Mouse (Mus musculus): Measurements from ENCODE around the gene Zbtb48. TPM values are rescaled to one million over a fixed set of nuclear protein-coding genes. Genes with fewer than 3 reads are reported as not detected.
"Not testable (repeated sequence)": the region's sequence is repeated elsewhere in the genome, so short reads cannot be mapped to it uniquely, and the experiment has no call there.

The Zbtb48 gene
- 10 to 100 TPM; 11.7 to 17.5 (median 14.0) TPM for total RNA-seq (2022)

DNA sequence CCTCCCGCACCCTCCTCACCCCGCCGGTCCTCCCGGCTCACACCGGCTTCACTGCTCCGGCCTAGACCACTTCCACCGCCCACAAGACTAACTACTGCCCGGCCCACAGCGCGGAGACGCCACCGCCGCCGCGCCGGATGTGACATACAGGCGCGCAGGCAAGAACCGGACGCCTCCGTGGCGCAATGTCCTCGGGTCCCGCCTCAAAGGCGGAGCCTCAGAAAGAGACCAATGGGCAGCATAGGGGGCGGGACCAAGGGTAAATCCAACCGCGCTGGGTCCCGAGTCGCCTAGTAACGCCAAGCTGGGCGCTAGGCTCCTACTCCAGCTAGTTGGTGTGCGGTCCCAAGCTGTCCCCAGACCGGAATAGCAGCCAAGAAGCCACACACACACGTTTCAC lies at the start of gene Zbtb48:
Zbtb48 (minus strand) TSS at position 148 of the 400 bp plus-strand sequence.
- peak; percentile 92 to 97 for DNase-seq (ENCODE audit: low spot score in 2 of 2)

DNA sequence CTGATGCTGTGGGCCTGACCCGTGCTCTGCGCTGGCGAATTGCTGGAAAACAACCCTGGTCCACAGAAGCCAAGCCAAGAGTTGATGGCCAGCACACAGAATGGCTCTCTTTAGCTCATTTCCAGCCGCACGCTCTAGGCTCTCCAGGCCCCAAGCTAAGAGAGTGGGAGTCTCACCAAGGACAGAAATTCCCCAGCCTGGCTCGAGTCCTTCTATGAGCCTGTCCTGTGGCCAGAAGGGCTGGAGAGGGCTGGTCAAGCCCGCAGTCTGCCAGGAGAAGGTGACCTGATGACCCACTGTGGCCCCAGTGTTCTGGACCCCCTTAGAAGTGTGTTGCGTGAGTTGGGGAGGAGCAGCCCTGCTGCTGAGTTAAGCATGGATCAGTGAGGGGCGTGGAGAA lies 49.7 kb upstream of the Zbtb48 start:
- no peak for DNase-seq (ENCODE audit: low spot score in 2 of 2)

DNA sequence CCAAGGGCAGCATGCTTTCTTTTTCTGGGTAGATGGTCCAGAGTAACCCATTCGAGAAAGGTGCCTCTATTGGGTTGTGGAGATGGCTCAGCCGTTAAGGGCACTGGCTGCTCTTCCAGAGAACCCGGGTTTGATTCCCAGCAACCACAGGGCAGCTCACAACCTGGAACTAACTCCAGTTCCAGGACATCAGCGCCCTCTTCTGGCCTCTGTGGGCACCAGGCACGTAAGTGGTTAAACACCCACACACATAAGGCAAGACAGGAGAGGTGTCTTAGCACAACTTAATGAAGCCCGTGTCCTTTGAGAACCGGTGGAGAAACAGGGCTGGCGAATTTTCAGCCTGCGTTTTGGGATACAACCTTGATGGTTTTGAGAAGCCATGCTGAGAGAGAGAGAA lies 47.1 kb upstream of the Zbtb48 start:
- no peak for DNase-seq (ENCODE audit: low spot score in 2 of 2)

DNA sequence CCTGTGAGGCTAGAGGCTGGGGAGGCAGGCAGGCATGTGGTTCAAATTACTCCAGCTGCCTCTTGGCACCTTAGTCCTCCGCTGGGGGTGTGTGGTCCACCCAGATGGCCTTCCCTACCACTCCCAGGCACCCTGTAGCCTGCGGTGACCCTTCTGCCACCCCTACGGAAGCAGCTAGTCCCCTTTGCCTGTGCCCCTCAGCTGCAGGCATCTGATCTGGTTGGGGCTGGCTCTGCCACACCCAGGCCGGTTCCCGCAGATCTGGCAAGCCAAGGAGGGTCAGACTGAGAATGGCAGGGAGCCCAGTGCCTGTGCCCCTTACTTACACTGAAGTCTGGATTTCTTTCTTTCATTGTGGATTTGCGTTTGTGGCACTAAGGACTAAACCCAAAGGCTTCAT lies 46.2 kb upstream of the Zbtb48 start:
- no peak for DNase-seq (ENCODE audit: low spot score in 2 of 2)

DNA sequence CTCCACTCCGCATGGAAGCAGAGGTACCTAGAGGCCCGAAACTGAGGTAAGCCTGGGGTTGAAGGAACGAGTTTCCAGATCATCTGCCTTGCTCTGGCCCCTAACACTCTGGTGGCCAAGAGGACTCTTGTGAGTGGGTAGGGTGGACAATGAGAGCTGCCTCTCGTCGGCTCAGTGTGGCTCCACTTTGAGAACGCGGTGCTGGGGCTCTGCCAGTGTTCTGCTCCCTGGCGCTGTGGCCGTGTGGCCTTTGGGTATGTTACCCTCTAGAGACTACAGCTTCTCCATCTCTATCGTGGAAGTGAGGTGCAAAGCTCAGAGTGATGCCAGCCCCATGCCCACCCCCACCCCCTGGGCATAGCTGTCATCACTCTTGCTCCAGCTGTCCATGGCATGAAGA lies 45.2 kb upstream of the Zbtb48 start:
- no peak for DNase-seq (ENCODE audit: low spot score in 2 of 2)

DNA sequence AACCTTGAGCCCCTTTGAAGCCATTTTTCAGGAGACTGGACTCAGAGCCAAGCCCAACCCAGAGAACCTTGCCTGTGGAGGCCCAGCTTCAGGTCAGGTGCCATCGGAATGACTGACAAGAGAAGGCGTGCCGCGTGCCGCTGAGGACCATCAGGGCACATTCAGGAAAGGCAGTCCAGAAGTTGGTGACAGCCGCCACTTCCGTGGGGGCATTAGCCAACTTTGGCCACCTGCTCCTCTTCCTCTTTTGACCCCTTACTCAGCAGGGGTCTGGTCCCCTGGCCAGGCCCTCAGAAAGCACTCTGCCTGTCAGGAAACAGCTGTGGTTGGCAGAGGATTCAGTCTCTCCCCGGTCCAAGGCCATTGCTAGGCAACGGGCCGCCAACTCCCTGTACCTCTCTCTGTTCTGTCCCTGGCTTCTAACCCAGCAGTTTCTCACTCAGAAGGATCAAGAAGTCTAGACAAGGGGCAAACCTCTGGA lies 44.7 kb upstream of the Zbtb48 start, which contains the start of gene Plekhg5:
Plekhg5 (plus strand) TSS at position 378 of the 481 bp plus-strand sequence.
- no peak for DNase-seq (ENCODE audit: low spot score in 2 of 2)

DNA sequence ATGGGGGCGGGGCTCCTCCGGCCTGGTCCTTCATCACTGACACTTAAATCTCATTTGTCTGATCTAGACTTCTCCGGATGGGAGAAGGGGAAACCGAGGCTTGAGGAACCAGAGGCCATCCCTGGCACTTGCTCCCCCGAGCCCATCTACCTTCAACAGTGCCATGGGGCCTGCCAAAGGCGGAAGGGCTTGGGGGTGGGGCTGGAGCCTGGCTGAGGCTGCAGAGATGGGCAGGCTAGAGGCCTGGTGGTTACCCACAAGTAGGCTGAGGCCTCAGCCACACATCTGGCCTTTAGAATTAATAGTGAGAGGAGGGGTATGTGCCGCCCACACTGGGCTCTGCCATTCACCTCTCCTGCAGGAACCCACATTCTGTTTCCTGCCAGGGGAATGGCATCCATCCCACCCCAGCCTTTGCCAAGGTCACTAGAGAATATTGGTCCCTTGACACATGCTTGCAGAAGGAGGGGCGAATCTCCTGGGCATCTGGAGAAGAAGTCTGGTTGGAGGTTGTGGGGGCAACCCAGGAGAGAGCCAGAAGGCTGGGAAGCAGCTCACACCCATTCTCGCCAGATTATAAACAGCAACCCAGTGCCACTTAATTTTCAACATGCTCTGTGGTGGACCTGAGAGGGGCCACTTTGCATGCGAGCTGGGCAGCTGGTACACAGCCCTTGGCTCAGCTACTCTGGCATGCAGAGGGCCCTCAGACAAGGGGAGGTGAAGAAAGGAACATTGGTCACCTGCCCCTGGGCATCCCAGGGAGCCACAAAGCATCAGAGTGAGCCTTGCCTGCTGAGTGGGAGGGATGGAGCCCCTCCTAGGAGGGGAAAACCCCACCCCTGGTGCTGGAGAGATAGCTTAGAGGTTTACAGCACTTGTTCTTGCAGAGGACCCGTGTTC lies 43.3 kb upstream of the Zbtb48 start:
- DNase-seq (ENCODE audit: low spot score in 2 of 2) = no peak

DNA sequence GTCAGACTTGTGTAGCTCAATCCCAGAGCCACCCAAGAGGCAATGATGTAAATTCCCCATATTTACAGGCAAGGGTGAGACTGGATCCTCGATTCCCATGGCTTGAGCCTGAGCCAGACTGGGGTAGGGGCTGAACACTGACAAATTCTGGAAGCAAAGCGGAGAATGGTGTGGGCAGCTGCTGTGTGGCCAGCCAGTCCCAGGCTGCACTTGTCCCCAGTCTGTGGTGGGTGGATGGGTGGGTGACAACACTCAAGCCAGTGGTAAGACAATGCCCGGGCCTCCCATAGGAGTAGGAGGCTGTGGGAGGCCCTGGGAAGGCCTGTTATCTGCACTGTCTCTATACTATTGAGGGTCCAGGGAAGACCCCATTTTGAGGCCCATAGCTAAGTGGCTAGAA lies 41.8 kb upstream of the Zbtb48 start:
- DNase-seq (ENCODE audit: low spot score in 2 of 2) = no peak

DNA sequence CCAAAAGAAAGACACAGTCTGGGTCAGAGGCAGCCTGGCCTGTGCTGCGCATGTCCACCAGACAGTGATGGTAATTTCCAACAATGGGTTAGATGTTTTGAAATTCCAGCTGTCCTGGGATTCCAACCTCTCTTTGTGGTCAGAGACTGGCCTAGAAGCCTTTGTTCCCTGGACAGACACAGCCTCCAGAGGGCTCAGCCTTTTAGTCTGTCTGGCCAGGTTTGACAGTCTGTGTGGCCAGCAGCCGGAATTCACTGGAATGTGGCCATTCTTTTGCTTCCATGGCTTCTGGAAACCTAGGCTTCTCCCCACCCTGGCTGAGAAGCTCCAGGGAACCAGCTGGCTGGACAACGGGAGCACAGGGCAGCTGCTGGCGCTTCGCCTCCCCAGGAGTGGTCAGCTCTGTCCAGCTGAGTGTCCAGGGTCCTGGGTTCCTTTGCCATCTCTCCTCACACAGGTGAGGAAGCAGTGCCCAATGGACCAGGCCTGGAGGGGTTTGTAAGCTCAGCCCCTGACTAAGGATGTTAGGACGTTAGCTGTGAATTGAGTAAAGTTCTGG lies 40.8 kb upstream of the Zbtb48 start:
- DNase-seq (ENCODE audit: low spot score in 2 of 2) = no peak

DNA sequence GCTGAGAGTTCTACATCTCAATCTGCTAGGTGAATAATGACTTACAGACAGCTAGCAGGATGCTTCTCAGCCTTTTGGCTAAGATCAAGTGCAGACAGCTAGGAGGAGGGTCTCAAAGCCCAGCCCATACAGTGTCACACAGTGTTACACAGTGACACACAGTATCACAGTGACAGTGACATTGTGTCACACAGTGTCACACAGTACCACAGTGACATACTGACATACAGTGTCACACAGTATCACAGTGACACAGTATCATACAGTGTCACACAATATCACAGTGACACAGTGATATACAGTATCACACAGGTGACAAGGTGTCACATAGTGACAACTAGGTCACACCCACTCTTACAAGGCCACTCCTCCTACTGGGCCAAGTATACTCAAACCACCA lies 39.8 kb upstream of the Zbtb48 start:
- no peak for DNase-seq (ENCODE audit: low spot score in 2 of 2)

DNA sequence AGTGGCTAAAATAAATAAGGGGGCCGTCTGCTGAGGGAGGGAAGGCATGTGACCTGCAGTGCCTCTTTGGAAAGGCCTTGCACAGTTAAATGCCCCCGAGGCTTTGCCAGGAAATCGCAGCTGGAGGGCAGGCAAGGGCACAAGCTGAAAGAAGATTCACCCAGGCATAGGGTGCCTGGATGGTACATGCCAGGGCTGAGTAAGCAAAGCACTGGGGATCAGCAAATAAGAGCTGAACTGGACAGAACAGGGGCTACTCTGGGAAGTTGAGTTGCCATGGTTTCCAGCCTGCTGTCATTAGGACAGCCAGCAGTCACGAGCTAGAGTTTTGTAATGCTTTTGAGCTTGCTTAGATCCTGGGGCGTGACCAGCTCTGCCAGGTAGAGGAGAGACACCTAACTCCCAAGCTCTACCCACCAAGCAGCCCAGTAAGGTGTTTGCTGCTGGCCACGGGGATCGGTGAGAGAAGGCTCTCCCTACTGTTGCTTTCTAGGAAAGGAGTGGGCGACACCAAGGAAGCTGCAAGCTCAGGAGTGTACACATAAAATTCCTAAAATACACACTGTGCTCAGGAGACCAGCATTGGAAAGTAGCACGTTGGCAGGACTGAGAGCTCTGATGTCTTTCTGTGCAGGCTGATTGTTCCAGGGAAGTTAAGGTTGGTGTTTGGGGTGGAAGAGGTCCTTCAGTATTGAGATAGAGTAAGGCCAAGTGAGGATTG lies 35.1 kb upstream of the Zbtb48 start:
- DNase-seq (ENCODE audit: low spot score in 2 of 2) = no peak

DNA sequence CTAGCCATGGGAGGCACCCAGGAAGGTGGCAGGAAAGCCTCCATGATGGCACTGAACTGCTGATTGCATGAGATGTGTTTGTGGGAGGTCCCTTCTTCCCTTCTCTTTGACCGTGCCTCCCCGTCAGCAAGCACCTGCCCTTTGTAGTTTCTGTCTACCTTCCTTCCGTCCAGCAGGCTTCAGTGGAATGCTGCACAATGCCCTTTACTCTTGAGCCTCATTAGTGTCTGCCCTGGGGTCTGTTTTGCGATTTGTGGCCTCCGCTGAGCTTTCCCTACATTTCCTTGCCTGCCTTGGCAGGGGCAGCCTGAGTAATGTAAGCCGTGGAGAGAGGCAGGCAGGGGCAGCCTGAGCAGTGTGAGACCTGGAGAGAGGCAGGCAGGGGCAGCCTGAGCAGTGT lies 17.1 kb upstream of the Zbtb48 start:
- no peak for DNase-seq (ENCODE audit: low spot score in 2 of 2)

DNA sequence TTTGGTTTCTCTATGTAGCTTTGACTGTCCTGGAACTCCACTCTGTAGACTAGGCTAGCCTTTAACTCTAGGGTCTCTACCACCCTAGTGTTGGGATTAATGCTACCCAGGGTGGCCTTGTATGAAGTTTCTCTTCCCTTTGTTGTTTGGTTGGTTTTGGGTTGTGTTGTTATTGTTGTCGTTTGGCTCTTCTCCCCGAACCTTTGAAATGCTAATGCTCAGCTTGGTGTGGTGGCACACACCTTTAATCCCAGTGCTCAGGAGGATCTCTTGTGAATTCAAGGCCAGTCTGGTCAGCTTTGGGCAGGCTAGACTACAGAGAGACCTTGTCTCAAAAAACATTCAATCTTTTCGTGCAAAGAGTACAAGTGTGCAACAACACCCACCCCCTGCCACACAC lies 15.7 kb upstream of the Zbtb48 start:
- DNase-seq (ENCODE audit: low spot score in 2 of 2) = no peak

DNA sequence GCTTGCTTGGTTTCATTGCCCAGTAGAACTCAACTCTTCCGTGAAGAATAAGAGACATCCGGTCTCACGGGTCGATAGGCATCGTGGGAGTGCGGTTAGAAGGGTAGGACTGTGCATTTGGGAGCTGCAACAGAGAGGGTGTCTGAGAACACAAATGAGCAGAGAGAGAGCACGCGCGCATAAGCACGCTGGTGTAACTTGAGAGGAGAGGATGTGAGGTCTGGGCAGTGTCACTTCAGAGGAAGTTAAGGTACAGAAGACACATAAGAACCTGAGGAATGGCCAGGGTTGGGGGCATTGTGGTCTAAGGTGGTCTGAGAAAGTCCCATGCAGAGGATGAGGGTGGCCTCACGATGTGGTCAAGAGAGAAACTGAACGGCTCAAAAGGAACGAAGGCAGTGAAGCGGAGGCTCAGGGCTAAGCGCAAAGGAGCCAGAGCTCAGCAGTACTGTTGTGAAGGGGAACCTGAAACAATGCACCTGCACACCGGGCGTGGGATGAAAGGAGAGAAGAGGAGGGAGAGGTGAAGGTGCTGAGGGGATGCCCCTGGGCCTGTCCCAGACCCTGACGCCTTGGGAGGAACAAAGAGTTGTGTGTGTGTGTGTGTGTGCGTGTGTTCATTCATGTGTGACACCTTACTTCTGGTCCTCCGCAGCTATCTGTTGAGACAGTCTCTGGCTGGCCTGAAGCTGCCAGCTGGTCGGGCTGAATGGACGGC lies 14.6 kb upstream of the Zbtb48 start:
- DNase-seq (ENCODE audit: low spot score in 2 of 2) = no peak

DNA sequence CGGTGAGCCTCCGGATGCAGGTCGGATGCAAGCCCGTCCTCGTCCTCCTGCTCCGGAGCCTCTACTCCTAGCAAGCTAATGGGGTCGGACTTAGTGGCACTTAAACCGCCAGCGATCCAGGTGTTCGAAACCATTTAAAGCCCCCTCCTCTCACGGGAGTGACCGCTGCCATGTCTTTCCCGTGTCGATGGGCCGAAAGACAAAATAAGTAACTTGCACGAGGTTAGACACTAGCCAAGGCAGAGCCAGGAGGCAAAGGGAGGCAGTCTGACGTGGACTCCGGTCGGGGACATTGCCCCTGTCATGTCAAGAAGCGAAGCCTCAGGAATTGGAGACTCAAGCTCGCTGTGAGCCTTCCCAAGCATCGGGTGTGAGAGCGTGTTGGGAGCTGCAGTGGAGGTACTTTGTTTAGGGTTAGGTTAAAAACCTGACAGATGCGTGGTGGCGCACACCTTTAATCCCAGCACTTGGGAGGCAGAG lies 12.4 kb upstream of the Zbtb48 start:
- no peak for DNase-seq (ENCODE audit: low spot score in 2 of 2)

DNA sequence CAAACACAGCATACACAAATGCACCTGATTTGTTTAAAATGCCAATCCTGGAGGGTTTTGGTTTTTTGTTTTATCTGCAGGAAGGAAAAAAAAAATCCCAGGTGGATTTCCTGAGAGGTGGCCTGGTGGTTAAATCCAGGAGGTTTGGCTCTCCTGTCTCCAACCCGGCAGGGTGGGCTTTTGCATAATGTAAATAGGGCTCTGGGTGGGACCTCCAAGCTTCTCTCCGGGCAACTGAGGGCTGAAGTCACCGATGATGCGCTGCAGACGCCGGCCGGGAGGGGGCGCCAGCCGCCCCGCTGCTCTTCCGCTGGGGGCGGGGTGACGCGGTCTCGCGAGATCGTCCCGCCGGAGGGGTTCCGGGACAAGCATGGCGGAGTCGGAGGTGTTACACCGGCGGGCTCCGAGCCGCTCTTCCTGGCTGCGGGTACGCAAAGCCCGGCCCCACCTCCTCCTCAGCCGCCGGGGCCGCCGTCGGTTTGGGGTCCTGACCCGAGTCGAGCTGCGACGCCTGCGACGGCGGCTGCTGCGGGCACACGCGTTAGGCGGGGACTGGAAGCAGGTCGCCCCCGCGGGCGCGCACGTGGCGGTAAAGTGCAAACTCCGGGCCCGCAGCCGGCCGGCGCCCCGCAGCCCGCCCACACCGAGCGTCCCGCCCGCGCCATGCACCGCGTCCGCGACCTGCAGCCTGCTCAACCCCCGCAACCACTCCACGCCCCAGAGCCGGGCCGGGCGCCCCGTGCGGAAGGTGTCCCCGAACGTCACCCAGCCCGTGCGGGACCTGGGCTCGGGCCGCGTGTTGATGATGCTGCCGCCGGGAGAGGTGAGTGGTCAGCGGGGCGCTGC lies 11.7 kb upstream of the Zbtb48 start, which contains the start of gene Nol9:
Nol9 (plus strand) TSS at position 337 of the 846 bp plus-strand sequence.
- DNase-seq (ENCODE audit: low spot score in 2 of 2) = peak; percentile 82 to 90

DNA sequence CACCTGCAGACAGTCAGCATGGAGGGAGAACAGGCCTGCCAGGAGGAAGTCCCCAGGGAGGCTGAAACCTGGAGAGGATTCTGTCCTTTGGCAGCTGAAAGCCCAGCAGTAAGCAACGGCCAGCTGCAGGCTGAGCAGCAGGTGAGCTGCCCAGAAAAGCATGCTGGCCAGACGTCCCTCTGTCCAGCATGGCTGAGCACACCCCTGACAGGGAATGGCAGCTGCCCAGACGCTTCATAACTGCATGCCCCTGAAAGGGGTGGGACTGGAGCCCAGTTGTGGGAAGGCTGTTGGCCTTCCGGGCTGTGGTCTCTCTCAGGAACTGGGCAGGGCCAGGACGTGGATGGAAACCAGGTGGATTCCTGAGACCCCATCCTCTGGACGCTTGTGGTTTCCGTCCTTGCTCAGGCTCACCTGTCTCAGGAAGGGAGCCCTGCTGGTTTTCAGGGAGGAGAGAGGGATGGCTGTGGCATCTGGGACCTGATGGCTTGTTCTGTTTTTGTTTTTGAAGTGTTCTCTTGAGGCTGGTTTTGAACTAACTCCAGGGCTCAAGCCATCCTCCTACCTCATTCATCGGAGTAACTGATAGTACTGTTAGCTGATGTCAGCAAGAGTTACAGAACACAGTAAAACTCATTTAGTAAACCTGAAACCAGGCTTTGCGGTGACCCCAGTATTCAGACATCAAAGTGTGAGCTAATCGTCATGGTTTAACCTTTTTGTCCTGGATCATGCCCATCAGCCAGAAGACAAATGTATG lies 10.9 kb upstream of the Zbtb48 start, which contains the start of gene Tas1r1:
Tas1r1 (minus strand) TSS at position 344 of the 760 bp plus-strand sequence.
- DNase-seq (ENCODE audit: low spot score in 2 of 2) = no peak

DNA sequence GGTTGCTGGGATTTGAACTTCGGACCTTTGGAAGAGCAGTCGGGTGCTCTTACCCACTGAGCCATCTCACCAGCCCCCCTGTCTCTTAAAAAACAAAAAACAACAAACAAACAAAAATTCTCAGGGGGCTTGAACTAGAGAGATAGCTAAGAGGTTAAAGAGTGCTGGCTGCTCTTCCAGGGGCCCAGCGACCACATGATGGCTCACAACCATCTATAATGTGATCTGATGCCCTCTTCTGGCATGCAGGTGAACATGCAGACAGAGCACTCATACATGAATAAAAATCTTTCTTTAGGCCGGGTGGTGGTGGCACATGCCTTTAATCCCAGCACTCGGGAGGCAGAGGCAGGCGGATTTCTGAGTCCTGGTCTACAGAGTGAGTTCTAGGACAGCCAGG lies 9.0 kb upstream of the Zbtb48 start:
- DNase-seq (ENCODE audit: low spot score in 2 of 2) = not testable (repeated sequence)

DNA sequence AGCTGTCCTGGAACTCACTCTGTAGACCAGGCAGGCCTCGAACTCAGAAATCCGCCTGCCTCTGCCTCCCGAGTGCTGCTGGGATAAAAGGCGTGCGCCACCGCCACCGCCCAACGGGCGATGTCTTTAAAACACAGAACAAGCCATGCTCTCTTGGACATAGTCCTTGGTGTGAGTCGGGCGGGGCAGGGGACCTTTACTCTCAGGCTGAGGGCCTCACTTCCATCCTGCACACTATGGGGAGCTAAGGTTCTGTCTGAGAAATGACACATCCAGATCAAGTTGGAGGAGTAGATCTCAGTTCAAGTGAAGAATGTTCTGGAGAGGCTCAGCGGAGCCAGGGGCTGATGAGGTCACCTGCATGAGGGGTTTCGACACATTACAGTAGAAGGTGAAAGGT lies 5.5 kb upstream of the Zbtb48 start:
- no peak for DNase-seq (ENCODE audit: low spot score in 2 of 2)

Measured in left cerebral cortex, adult 8-10 months (tissue).